Mouse (Mus musculus) kidney, adult 2 months (tissue): ENCODE results near the gene Vmn1r193. TPM values are rescaled to one million over a fixed set of nuclear protein-coding genes. Genes with fewer than 3 reads are reported as not detected.
"Not testable (repeated sequence)": the region's sequence is repeated elsewhere in the genome, so short reads cannot be mapped to it uniquely, and the experiment has no call there.

ENCODE experiments used
- DNase-seq: peaks from one replicate; pipeline ENCODE4 v3.0.0; 2021
- H3K27ac ChIP-seq: fragments of 200-500 bp; 2 replicates; pipeline ENCODE4 v1.5.1; 2012; ENCODE audit warnings: low read depth, low read length, control low read depth, inconsistent platforms; ENCODE audit not compliant: insufficient read depth
- H3K27me3 ChIP-seq: fragments of 200-500 bp; replicated peaks from 2 replicates; pipeline ENCODE4 v1.6.1; 2012; ENCODE audit warnings: mild to moderate bottlenecking, moderate library complexity, low read length, inconsistent platforms; ENCODE audit not compliant: control insufficient read depth, insufficient read depth
- H3K36me3 ChIP-seq: fragments of 200-500 bp; 2 replicates; pipeline ENCODE4 v1.6.1; 2012; ENCODE audit warnings: mild to moderate bottlenecking, moderate library complexity, low read length, inconsistent platforms; ENCODE audit not compliant: control insufficient read depth, insufficient read depth
- H3K4me1 ChIP-seq: fragments of 200-500 bp; 2 replicates; pipeline ENCODE4 v1.6.1; 2011; ENCODE audit warnings: low read length; ENCODE audit not compliant: control insufficient read depth, insufficient read depth
- H3K4me3 ChIP-seq: fragments of 200-500 bp; 2 replicates; pipeline ENCODE4 v1.5.1; 2011; ENCODE audit warnings: mild to moderate bottlenecking, low read depth, low read length, control low read depth; ENCODE audit not compliant: insufficient read depth
- CTCF ChIP-seq: fragments of 200-500 bp; conservative IDR thresholded peaks from 2 replicates; pipeline ENCODE4 v1.5.1; 2011; ENCODE audit warnings: low read depth, mild to moderate bottlenecking, control low read depth, low read length, moderate library complexity, mixed read lengths; ENCODE audit not compliant: insufficient read depth, insufficient read length
- POLR2A ChIP-seq: fragments of 200-500 bp; IDR thresholded peaks from one replicate; pipeline ENCODE4 v1.6.1; 2011; ENCODE audit warnings: low read depth, low read length, control low read depth
- WGBS: fragments of 180-500 bp; shearing (Covaris S2); methylation state at CpG from one replicate; pipeline ENCODE4 v1.1.7; 2018; 5-methylcytosine and 5-hydroxymethylcytosine counted together
- polyA plus RNA-seq: library from polyadenylated mRNA; depleted of rRNA; stranded (reverse); fragments of >200 nt; gene quantifications from 2 replicates; pipeline ENCODE4 v1.2.3, GENCODE M21; 2012; rRNA removed

Gene Vmn1r193
- polyA plus RNA-seq = not detected in 2 replicates

GRCm38 (mm10) chr13:22223060-22223459 lies at the start of gene Vmn1r193:
Vmn1r193 (minus strand) TSS chr13:22223160.
- DNase-seq, H3K4me3 ChIP-seq, H3K4me1 ChIP-seq, H3K36me3 ChIP-seq, H3K27me3 ChIP-seq, H3K27ac ChIP-seq: not testable (repeated sequence)
- WGBS = 71% methylated on average over 1 of the region's 1 CpGs

DNA sequence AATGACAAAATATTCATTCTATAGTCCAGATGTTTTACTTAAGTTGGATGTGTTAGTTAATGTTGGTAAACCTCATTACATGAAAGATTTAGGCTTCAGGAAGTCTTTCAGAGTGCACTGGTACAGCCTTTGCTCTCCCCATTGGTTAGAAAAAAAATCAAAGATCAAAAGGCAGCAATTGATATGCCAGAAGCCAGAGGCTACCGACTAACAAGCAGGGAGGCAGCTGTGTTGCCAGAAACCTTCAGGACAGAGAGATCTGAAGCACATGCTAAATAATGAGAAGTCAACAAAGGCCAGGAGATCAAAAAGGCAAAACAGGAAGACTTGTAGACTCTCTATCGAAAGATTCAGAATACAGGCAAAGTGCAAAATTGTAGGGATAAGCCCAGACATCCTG lies 48.8 kb upstream of the Vmn1r193 start:
- no peaks in the 10 kb centered on the region for H3K36me3 ChIP-seq
- DNase-seq = no peak
- TF ChIP-seq POLR2A = no peak
- no peaks in the 10 kb centered on the region for H3K4me1 ChIP-seq
- H3K4me3 ChIP-seq = no peak overlapping the region
- H3K27ac ChIP-seq = no peak overlapping the region
- H3K27me3 ChIP-seq = no peaks in the 10 kb centered on the region
- WGBS = 28% methylated on average over 2 of the region's 2 CpGs

- 96% methylated on average over 1 of the region's 1 CpGs for WGBS
- not testable (repeated sequence) for H3K27ac ChIP-seq, H3K4me1 ChIP-seq, DNase-seq, H3K36me3 ChIP-seq, H3K4me3 ChIP-seq, H3K27me3 ChIP-seq
These were observed 47.3 kb upstream of the Vmn1r193 start, which contains the start of gene Vmn1r195 for GRCm38 (mm10) chr13:22270222-22270621. Vmn1r195 (plus strand) TSS chr13:22270522.

GRCm38 (mm10) chr13:22243915-22244314 lies 21.0 kb upstream of the Vmn1r193 start, which contains the start of gene Vmn1r194:
Vmn1r194 (plus strand) TSS chr13:22244215.
- DNase-seq = no peak
- Histone ChIP-seq H3K27me3 (no peaks in the 10 kb centered on the region), H3K36me3 (no peaks in the 10 kb centered on the region), H3K4me3 (no peak within 1 kb of the TSS), H3K27ac (no peak within 1 kb of the TSS), H3K4me1 (no peaks in the 10 kb centered on the region)
- no peak for TF ChIP-seq POLR2A
- no peak for TF ChIP-seq CTCF
- WGBS = 43% methylated on average over 1 of the region's 1 CpGs

DNA sequence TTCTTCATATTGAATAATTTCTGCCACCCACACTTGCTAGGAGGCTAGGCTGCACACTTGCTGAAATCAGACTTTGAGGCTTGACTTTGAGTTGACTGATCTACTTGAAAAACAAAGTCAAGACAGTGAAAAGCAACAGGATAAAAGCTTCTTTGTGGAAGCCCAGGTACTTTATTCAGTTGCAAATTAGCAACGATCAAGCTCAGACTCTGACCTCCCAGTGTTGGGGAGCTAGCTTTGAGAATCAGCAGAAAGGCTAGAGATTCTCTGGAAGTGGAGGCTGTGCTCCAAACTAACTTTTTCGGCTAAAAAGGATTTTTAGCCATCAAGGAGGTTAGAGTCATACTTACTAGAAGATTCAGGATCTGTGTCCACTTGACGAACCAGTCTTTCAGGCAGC lies 30.2 kb downstream of the Vmn1r193 start:
- 82% methylated on average over 3 of the region's 3 CpGs for WGBS
- not testable (repeated sequence) for H3K27me3 ChIP-seq, H3K27ac ChIP-seq, H3K4me1 ChIP-seq, H3K36me3 ChIP-seq, DNase-seq, H3K4me3 ChIP-seq

- TF ChIP-seq POLR2A (no peak), CTCF (no peak)
- H3K27ac ChIP-seq = no peak within 1 kb of the TSS
- H3K4me3 ChIP-seq = no peak within 1 kb of the TSS
- DNase-seq = no peak
- H3K36me3 ChIP-seq = no peaks in the 10 kb centered on the region
- no peaks in the 10 kb centered on the region for H3K27me3 ChIP-seq
- H3K4me1 ChIP-seq = no peaks in the 10 kb centered on the region
These were observed 31.9 kb downstream of the Vmn1r193 start, which contains the start of gene Vmn1r192 for GRCm38 (mm10) chr13:22191041-22191440. Vmn1r192 (minus strand) TSS chr13:22191141.

GRCm38 (mm10) chr13:22190385-22190784 lies 32.6 kb downstream of the Vmn1r193 start:
- Histone ChIP-seq H3K27me3 (no peaks in the 10 kb centered on the region), H3K4me1 (no peaks in the 10 kb centered on the region), H3K36me3 (no peaks in the 10 kb centered on the region), H3K4me3 (no peak overlapping the region), H3K27ac (no peak overlapping the region)
- no peak for DNase-seq
- TF ChIP-seq CTCF = no peak
- no peak for TF ChIP-seq POLR2A
- 70% methylated on average over 2 of the region's 2 CpGs for WGBS

DNA sequence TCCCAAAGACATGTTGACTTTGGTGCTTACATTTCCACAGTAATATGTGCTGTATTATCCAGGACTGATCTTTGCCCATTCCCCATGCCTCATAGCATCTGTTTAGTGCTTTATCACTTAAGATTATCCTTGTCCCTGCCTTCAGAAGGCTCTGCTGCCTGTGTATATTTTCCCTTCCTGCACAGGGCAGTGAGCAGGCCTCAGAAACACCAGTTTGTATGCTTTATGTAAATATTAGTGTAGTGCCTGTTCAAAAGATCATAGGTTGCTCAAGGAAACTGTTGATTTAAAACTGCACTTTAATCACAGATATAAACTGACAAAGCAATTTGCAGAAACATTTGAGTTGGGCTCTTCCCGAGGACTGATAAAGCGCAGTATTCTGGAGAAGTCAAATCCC lies 33.6 kb downstream of the Vmn1r193 start:
- DNase-seq = no peak
- TF ChIP-seq CTCF (no peak), POLR2A (no peak)
- no peaks in the 10 kb centered on the region for H3K27me3 ChIP-seq
- H3K27ac ChIP-seq = no peak overlapping the region
- 80% methylated on average over 2 of the region's 2 CpGs for WGBS
- H3K36me3 ChIP-seq = no peaks in the 10 kb centered on the region
- H3K4me1 ChIP-seq = no peaks in the 10 kb centered on the region
- H3K4me3 ChIP-seq = no peak overlapping the region
